Mouse (Mus musculus) E14TG2a.4 (cell line): ENCODE results near the gene Nup37.

Experiments used
- CTCF ChIP-seq: conservative IDR thresholded peaks from 2 replicates; pipeline ENCODE4 v1.5.1; 2014; ENCODE audit warnings: low read length
- NANOG ChIP-seq: IDR thresholded peaks from 2 replicates; pipeline ENCODE4 v1.6.1; 2014; ENCODE audit warnings: borderline replicate concordance, low read length, mixed read lengths
- POU5F1 ChIP-seq: IDR thresholded peaks from 2 replicates; pipeline ENCODE4 v1.6.1; 2014; ENCODE audit warnings: low read length, borderline replicate concordance

DNA sequence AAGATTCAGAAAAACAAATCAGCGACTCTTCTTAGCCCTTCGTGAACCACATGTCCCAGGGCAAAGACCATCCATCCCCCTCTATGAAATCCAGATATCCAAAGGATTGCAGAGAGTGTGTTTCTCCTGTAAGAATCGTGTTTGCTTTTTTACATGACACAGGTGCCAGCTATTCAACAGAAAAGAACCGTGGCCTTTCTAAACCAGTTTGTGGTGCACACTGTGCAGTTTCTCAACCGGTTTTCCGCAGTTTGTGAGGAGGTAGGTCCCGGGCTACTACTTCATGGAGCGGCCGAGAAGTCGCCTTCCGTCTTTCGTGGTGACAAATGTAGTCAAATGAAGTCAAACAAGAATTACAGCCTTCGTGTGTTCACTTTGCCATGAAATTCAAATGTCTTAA is 54.9 kb downstream of the Nup37 start:
- TF ChIP-seq CTCF = no peak
- TF ChIP-seq POU5F1 = no peak
- no peak for TF ChIP-seq NANOG
